Mouse (Mus musculus) E14TG2a.4 (cell line): ENCODE data around the gene Hnrnpul1.
"Not testable (repeated sequence)": the region's sequence is repeated elsewhere in the genome, so short reads cannot be mapped to it uniquely, and the experiment has no call there.

Experiments used
- H3K27me3 ChIP-seq: 2 replicates; pipeline ENCODE4 v1.6.1; 2014; ENCODE audit warnings: low read length, control low read depth; ENCODE audit not compliant: insufficient read depth
- H3K36me3 ChIP-seq: 2 replicates; pipeline ENCODE4 v1.6.1; 2014; ENCODE audit warnings: low read length, control low read depth; ENCODE audit not compliant: insufficient read depth
- H3K4me1 ChIP-seq: replicated peaks from 2 replicates; pipeline ENCODE4 v1.6.1; 2014; ENCODE audit warnings: low read depth, low read length, control low read depth
- H3K4me3 ChIP-seq: replicated peaks from 2 replicates; pipeline ENCODE4 v1.5.1; 2014; ENCODE audit warnings: mild to moderate bottlenecking, low read length
- H3K9me3 ChIP-seq: 2 replicates; pipeline ENCODE4 v1.6.1; 2014; ENCODE audit warnings: low read length, control low read depth
- CTCF ChIP-seq: conservative IDR thresholded peaks from 2 replicates; pipeline ENCODE4 v1.5.1; 2014; ENCODE audit warnings: low read length
- NANOG ChIP-seq: IDR thresholded peaks from 2 replicates; pipeline ENCODE4 v1.6.1; 2014; ENCODE audit warnings: borderline replicate concordance, low read length, mixed read lengths
- POU5F1 ChIP-seq: IDR thresholded peaks from 2 replicates; pipeline ENCODE4 v1.6.1; 2014; ENCODE audit warnings: low read length, borderline replicate concordance

Hnrnpul1 gene

DNA sequence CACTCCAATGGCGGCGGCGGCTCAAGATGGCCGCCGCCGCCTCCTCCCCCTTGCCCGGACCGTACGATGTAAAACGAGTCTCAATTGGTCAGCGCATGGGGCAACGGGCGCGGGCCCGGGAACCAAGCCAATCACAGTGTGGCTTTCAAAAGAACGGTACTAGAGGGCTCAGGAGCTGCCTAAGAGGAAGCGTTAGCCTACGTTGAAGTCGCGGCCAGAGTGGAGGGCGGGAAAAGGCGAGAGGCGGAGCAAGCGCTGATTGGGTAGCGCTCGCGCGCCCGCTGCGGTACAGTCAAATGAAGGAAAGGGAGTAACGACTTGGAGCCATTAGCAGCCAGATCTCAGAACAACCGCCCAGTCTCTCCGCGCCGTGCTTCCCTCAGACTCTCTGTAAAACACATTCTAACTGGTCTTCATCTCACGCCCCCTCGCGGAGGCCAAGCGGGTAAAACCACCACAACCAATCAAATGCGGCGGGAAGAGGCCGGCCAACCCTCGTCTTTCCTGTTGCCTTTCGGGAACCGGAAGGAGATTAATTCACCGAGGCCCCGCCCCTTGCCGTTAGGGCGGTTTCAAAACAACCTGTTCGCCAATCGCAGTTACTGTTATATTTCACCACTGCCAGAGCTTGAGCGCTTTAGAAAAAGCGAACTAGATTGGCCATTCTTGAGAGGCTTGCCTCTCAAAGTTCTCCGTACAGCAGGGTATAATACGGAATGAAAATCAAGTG lies at the start of gene Hnrnpul1:
Gene Hnrnpul1 (minus strand): TSS at position 20 of the 730 bp plus-strand sequence.
- H3K36me3 ChIP-seq = peaks cover 35% of the 10 kb centered on the region
- peak within 1 kb of the TSS; percentile 100 for H3K4me3 ChIP-seq
- no peaks in the 10 kb centered on the region for H3K27me3 ChIP-seq

DNA sequence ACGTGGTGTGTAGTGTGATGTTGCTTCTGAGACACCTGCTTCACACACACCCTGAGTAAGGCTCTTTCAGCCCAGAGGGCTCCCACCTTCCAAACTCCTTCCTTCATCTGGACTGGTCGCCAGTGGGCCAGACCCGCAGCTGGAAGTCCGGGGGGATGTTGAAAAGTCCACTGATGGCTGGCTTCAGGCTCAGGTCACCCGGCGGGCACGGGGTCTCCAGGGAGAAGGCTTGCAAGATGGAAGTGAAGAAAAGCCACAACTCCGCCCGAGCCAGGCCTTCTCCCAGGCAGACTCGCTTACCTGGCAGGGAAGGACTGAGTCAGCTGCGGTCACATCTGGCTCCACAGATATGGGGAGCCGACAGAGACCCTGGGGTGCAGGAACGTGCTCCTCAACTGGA lies 48.9 kb upstream of the Hnrnpul1 start:
- H3K4me3 ChIP-seq = peak overlapping the region; percentile 57
- H3K4me1 ChIP-seq = peaks cover 36% of the 10 kb centered on the region
- no peak for TF ChIP-seq NANOG
- no peak for TF ChIP-seq POU5F1
- TF ChIP-seq CTCF = no peak

More for the DNA sequence above, at the start of gene Hnrnpul1:
- no peak for TF ChIP-seq CTCF
- no peak for TF ChIP-seq POU5F1
- TF ChIP-seq NANOG = no peak
- H3K4me1 ChIP-seq = peaks cover 35% of the 10 kb centered on the region
- H3K9me3 ChIP-seq = no peaks in the 10 kb centered on the region

GRCm38 (mm10) chr7:25802241-25803125 lies 47.9 kb upstream of the Hnrnpul1 start:
- H3K9me3 ChIP-seq = no peaks in the 10 kb centered on the region
- peaks cover 36% of the 10 kb centered on the region for H3K4me1 ChIP-seq
- peak overlapping the region; percentile 57 for H3K4me3 ChIP-seq
- 0 out of 2 replicates have a peak, but pooled peaks cover 4% of the 10 kb centered on the region for H3K27me3 ChIP-seq
- TF ChIP-seq CTCF = no peak
- no peak for TF ChIP-seq NANOG
- H3K36me3 ChIP-seq = peaks cover 16% of the 10 kb centered on the region

More for the DNA sequence above, 48.9 kb upstream of the Hnrnpul1 start:
- H3K27me3 ChIP-seq = 0 out of 2 replicates have a peak, but pooled peaks cover 4% of the 10 kb centered on the region
- H3K9me3 ChIP-seq = no peaks in the 10 kb centered on the region
- H3K36me3 ChIP-seq = peaks cover 24% of the 10 kb centered on the region

DNA sequence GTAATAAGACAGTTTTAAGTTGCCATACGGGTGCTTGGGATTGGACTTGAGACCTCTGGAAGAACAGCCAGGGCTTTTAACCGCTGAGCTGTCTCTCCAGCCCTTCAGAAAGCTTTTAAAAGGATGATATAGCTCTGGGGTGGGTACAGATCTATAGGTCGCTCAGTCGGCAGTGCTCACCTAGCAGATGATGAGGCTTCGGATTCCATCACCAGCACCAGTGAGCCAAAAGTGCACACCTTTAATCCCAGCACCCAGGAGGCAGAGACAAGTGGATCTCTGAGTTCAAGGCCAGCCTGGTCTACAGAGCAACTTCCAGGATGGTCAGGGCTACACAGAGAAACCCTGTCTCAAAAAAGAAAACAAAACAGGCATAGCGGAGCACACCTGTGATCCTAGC lies 46.5 kb upstream of the Hnrnpul1 start:
- Histone ChIP-seq H3K36me3 (peaks cover 5% of the 10 kb centered on the region; the same call in 1 of the 2 replicates), H3K4me1 (peaks cover 30% of the 10 kb centered on the region), H3K27me3 (0 out of 2 replicates have a peak, but pooled peaks cover 4% of the 10 kb centered on the region), H3K4me3 (no peak overlapping the region), H3K9me3 (no peaks in the 10 kb centered on the region)
- TF ChIP-seq POU5F1 (no peak), NANOG (no peak), CTCF (no peak)

GRCm38 (mm10) chr7:25799369-25799768 lies 44.8 kb upstream of the Hnrnpul1 start:
- no peak for TF ChIP-seq CTCF
- no peak for TF ChIP-seq POU5F1
- TF ChIP-seq NANOG = no peak
- H3K36me3 ChIP-seq = no peaks in the 10 kb centered on the region
- H3K4me3 ChIP-seq = no peak overlapping the region
- H3K4me1 ChIP-seq = peaks cover 32% of the 10 kb centered on the region
- 0 out of 2 replicates have a peak, but pooled peaks cover 4% of the 10 kb centered on the region for H3K27me3 ChIP-seq
- no peaks in the 10 kb centered on the region for H3K9me3 ChIP-seq

DNA sequence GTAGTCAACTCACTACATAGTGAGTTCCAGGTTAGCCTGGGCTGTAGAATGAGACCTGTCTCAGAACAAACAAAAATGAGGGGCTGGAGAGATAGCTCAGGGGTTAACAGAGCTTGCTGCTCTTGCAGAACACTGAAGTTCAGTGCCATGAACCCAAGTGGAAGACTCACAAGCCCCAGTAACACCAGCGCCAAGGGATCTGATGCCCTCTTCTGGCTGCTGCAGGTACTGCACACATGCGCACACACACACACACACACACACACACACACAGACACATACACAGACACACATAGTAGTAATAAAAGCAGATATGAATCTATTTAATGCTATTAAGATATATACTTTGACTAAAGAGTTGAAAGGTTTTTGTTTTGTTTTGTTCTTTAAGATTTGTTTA lies 44.0 kb upstream of the Hnrnpul1 start:
- Histone ChIP-seq H3K36me3 (no peaks in the 10 kb centered on the region), H3K9me3 (no peaks in the 10 kb centered on the region), H3K4me3 (no peak overlapping the region), H3K4me1 (peaks cover 30% of the 10 kb centered on the region), H3K27me3 (0 out of 2 replicates have a peak, but pooled peaks cover 4% of the 10 kb centered on the region)
- TF ChIP-seq POU5F1 = no peak
- TF ChIP-seq CTCF = peak; percentile 75
- TF ChIP-seq NANOG = no peak

DNA sequence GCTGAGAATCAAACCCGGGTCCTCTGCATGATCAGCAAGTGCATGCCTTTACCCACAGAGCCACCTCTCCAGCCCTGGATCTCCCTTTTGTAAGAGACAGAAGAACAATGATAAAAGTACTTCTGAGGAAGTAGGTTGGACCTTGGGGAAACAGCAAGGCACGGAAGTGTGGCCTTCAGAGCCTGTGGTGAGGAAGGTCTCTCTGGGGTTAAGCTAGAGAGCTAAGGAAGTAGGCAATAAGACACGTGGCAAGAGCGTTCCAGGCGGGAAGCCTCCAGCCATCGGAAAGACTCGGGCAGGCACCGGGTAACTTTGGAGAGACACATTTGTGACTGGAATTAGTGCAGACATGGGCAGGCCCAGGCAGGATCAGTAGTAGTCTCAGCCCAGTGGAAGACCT lies 40.2 kb upstream of the Hnrnpul1 start:
- Histone ChIP-seq H3K36me3 (no peaks in the 10 kb centered on the region), H3K4me1 (peaks cover 10% of the 10 kb centered on the region), H3K4me3 (no peak overlapping the region), H3K9me3 (no peaks in the 10 kb centered on the region), H3K27me3 (peaks cover 12% of the 10 kb centered on the region)
- TF ChIP-seq POU5F1 (no peak), NANOG (no peak), CTCF (no peak)

- TF ChIP-seq CTCF (peak; percentile 27), NANOG (no peak), POU5F1 (no peak)
- Histone ChIP-seq H3K36me3 (no peaks in the 10 kb centered on the region), H3K4me3 (no peak overlapping the region), H3K27me3 (peaks cover 21% of the 10 kb centered on the region), H3K9me3 (no peaks in the 10 kb centered on the region), H3K4me1 (peaks cover 15% of the 10 kb centered on the region)
These were observed 39.1 kb upstream of the Hnrnpul1 start for GRCm38 (mm10) chr7:25793679-25794078.

- not testable (repeated sequence) for H3K36me3 ChIP-seq, H3K4me3 ChIP-seq, H3K9me3 ChIP-seq
- Histone ChIP-seq H3K4me1 (peaks cover 21% of the 10 kb centered on the region), H3K27me3 (peaks cover 27% of the 10 kb centered on the region)
These were observed 38.4 kb upstream of the Hnrnpul1 start for GRCm38 (mm10) chr7:25792966-25793365.
